Mouse (Mus musculus): ENCODE data around the gene Gm21860.
"Not testable (repeated sequence)": the region's sequence is repeated elsewhere in the genome, so short reads cannot be mapped to it uniquely, and the experiment has no call there.

The Gm21860 gene

DNA sequence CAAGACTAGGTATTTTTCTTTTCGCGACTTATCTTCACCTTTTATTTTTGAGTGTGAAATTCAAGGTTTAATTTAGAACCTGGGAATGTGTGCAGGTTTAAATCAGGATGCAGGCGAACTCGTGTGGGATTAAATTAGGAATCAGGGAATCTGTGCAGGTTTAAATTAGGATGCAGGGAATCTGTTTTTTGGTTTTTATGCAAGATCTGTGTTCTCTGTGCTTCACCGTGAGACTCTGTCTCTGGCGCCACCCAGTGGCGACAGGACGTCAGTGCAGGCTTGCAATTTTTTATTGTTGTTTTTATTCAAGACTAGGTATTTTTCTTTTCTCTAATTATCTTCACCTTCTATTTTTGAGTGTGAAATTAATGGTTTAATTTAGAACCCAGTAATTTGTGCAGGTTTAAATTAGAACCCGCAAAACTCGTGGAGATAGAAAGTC, 22.5 kb downstream of the Gm21860 start:
- peak in 1 of 2 experiments; percentile 16 for DNase-seq (ENCODE audit: low spot score in 2 of 2)

DNA sequence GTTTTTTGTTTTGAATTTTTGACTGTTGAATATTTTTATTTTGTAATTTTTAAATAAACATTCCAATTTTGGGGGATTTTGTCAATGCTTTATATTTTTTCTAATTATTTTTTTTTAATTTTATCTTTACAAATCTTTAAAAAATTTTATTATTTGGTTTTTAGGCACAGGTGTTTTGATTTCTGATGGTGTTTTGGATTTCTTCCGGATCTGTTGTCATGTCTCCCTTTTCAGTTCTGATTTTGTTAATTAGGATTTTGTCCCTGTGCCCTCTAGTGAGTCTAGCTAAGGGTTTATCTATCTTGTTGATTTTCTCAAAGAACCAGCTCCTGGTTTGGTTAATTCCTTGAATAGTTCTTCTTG, 23.0 kb downstream of the Gm21860 start:
- DNase-seq (ENCODE audit: low spot score in 2 of 2) = not testable (repeated sequence)

DNA sequence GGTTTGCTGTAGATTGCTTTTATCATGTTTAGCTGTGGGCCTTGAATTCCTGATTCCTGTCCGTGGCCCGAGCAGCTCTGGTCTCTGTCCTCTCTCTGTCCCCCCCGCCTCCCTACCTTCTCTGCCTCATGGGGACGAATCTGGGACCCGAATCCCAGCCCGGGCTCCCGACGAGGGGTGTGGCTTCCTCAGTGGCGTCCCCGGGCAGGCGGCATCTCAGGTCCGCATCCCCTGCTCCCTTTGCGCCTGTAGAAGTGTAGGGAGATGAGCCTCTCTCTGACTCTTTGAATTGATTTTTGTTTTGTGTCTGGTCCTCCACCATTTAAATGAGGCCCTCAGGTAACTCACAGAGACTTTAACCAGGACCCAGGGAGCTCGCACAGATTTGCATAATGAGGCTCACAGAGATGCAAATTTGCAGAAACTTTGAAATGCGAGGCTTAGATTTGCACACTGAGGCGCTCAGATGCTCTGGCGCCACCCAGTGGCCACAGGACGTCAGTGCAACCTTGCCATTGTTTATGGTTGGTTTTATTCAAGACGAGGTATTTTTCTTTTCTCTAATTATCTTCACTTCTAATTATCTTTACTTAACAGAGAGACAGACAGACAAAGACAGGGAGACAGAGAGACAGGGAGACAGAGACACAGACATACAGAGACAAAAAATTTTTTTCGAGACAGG, 23.6 kb downstream of the Gm21860 start:
- peak; percentile 14 to 36 for DNase-seq (ENCODE audit: low spot score in 2 of 2)

DNA sequence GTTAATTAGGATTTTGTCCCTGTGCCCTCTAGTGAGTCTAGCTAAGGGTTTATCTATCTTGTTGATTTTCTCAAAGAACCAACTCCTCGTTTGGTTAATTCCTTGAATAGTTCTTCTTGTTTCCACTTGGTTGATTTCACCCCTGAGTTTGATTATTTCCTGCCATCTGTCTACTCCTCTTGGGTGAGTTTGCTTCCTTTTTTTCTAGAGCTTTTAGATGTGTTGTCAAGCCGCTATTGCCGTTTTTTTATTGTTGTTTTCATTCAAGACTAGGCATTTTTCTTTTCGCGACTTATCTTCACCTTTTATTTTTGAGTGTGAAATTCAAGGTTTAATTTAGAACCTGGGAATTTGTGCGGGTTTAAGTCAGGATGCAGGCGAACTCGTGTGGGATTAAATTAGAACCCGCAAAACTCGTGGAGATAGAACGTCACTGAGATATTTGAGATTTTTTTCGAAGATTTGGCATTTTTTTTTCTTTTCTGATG, 24.8 kb downstream of the Gm21860 start:
- not testable (repeated sequence) for DNase-seq (ENCODE audit: low spot score in 2 of 2)

DNA sequence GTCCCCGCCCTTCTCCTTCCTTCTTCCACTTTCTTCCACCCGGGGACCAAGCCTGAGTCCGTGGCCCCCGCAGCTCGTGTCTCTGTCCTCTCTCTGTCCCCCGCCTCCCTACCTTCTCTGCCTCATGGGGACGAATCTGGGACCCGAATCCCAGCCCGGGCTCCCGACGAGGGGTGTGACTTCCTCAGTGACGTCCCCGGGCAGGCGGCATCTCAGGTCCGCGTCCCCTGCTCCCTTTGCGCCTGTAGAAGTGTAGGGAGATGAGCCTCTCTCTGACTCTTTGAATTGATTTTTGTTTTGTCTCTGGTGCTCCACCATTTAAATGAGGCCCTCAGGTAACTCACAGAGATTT, 25.7 kb downstream of the Gm21860 start:
- peak; percentile 2 to 36 for DNase-seq (ENCODE audit: low spot score in 2 of 2)

DNA sequence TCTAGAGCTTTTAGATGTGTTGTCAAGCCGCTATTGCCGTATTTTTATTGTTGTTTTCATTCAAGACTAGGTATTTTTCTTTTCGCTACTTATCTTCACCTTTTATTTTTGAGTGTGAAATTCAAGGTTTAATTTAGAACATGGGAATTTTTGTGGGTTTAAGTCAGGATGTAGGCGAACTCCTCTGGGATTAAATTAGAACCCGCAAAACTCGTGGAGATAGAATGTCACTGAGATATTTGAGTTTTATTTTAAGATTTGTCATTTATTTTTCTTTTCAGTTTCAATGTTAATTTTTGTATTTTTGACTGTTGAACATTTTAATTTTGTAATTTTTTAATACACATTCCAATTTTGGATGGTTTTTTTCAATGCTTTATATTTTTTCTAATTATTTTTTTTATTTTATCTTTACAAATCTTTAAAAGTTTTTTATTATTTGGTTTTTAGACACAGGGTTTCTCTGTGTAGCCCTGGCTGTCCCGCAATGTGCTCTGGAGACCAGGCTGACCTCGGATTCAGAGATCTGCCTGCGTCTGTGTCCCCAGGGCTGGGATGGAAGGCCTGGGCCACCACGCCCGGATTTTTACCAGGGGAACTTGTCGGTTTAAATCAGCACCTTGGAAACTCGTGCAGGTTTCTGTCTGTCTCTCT, 26.2 kb downstream of the Gm21860 start:
- DNase-seq (ENCODE audit: low spot score in 2 of 2) = peak; percentile 3 to 25

DNA sequence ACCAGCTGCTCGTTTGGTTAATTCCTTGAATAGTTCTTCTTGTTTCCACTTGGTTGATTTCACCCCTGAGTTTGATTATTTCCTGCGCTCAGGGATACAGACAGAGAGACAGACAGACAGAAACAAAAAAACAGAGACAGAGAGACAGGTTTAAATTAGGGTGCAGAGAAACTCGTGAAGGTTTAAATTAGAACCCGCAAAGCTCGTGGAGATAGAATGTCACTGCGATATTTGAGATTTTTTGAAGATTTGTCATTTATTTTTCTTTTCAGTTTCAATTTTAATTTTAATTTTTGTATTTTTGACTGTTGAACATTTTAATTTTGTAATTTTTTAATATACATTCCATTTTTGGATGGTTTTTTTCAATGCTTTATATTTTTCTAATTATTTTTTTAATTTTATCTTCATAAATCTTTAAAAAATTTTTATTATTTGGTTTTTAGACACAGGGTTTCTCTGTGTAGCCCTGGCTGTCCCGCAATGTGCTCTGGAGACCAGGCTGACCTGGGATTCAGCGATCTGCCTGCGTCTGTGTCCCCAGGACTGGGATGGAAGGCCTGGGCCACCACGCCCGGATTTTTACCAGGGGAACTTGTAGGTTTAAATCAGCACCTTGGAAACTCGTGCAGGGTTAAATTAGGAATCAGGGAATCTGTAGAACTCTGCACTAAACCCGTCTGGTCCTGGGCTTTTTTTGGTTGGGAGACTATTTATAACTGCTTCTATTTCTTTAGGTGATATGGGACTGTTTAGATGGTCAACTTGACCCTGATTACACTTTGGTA, 27.3 kb downstream of the Gm21860 start:
- DNase-seq (ENCODE audit: low spot score in 2 of 2) = peak in 1 of 2 experiments; percentile 18

DNA sequence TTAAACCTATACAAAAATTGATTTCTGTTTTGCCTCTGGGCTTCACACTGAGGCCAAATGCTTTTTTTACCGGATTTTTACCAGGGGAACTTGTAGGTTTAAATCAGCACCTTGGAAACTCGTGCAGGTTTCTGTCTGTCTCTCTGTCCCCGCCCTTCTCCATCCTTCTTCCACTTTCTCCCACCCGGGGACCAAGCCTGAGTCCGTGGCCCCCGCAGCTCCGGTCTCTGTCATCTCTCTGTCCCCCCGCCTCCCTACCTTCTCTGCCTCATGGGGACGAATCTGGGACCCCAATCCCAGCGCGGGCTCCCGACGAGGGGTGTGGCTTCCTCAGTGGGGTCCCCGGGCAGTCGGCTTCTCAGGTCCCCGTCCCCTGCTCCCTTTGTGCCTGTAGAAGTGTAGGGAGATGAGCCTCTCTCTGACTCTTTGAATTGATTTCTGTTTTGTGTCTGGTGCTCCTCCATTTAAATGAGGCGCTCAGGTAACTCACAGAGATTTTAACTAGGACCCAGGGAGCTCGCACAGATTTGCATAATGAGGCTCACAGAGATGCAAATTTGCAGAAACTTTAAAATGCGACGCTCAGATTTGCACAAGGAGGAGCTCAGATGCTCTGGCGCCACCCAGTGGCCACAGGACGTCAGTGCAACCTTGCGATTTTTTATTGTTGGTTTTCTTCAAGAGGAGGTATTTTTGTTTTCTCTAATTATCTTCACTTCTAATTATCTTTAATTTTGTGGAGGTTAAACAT, 28.7 kb downstream of the Gm21860 start:
- peak in 1 of 2 experiments; percentile 3 for DNase-seq (ENCODE audit: low spot score in 2 of 2)

DNA sequence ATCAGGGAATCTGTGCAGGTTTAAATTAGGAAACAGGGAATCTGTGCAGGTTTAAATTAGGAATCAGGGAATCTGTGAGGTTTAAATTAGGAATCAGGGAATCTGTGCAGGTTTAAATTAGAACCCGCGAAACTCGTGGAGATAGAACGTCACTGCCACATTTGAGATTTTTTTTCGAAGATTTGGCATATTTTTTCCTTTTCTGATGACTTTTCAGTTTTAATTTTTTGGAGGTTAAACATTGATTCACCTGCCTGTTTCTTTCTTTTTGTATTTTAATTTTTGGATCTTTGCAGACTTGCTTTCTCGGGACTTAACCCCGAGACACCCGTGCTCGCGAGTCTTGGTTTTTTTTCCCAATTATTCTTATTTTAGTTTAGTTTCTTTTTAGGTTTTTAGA, 29.5 kb downstream of the Gm21860 start:
- DNase-seq (ENCODE audit: low spot score in 2 of 2) = not testable (repeated sequence)

DNA sequence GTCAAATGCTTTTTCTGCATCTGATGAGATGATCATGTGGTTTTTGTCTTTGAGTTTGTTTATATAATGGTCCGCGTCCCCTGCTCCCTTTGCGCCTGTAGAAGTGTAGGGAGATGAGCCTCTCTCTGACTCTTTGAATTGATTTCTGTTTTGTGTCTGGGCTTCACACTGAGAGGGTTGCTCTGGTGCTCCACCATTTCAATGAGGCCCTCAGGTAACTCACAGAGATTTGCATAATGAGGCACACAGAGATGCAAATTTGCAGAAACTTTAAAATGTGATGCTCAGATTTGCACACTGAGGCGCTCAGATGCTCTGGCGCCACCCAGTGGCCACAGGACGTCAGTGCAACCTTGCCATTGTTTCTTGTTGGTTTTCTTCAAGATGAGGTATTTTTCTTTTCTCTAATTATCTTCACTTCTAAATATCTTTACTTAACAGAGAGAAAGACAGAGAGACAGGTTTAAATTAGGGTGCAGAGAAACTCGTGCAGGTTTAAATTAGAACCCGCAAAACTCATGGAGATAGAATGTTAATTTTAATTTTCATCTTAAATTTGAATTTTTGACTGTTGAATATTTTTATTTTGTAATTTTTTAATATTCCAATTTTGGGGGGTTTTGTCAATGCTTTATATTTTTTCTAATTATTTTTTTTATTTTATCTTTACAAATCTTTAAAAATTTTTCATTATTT, 30.5 kb downstream of the Gm21860 start:
- peak in 1 of 2 experiments; percentile 4 for DNase-seq (ENCODE audit: low spot score in 2 of 2)

DNA sequence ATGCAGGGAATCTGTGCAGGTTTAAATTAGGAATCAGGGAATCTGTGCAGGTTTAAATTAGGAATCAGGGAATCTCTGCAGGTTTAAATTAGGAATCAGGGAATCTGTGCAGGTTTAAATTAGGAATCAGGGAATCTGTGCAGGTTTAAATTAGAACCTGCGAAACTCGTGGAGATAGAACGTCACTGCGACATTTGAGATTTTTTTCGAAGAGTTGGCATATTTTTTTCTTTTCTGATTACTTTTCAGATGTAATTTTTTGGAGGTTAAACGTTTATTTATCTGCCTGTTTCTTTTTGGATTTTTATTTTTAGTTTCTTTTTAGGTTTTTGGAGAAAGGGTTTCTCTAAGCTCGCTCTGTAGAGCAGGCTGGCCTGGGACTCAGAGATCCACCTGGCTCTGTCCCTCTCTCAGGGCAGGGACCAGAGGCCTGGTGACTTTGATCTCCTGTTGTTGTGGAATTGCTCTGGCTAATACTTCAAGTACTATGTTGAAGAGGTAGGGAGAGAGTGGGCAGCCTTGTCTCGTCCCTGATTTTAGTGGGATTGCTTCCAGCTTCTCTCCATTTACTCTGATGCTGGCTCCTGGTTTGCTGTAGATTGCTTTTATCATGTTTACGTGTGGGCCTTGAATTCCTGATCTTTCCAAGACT, 31.2 kb downstream of the Gm21860 start:
- DNase-seq (ENCODE audit: low spot score in 2 of 2) = peak; percentile 5 to 23

DNA sequence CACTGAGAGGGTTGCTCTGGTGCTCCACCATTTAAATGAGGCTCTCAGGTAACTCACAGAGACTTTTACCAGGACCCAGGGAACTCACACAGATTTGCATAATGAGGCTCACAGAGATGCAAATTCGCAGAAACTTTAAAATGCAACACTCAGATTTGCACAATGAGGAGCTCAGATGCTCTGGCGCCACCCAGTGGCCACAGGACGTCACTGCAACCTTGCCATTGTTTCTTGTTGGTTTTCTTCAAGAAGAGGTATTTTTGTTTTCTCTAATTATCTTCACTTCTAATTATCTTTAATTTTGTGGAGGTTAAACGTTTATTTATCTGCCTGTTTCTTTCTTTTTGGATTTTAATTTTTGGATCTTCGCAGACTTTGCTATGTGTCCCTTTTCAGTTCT, 34.1 kb downstream of the Gm21860 start:
- DNase-seq (ENCODE audit: low spot score in 2 of 2) = not testable (repeated sequence)

DNA sequence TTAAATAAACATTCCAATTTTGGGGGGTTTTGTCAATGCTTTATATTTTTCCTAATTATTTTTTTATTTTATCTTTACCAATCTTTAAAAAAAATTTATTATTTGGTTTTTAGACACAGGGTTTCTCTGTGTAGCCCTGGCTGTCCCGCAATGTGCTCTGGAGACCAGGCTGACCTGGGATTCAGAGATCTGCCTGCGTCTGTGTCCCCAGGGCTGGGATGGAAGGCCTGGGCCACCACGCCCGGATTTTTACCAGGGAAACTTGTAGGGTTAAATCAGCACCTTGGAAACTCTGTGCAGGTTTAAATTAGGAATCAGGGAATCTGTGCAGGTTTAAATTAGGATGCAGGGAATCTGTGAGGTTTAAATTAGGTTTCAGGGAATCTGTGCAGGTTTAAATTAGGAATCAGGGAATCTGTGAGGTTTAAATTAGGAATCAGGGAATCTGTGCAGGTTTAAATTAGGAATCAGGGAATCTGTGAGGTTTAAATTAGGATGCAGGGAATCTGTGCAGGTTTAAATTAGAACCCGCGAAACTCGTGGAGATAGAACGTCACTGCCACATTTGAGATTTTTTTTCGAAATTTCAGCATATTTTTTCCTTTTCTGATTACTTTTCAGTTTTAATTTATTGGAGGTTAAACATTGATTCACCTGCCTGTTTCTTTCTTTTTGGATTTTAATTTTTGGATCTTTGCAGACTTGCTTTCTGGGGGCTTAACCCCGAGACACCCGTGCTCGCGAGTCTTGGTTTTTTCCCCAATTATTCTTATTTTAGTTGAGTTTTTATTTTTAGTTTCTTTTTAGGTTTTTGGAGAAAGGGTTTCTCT, 35.0 kb downstream of the Gm21860 start:
- not testable (repeated sequence) for DNase-seq (ENCODE audit: low spot score in 2 of 2)

DNA sequence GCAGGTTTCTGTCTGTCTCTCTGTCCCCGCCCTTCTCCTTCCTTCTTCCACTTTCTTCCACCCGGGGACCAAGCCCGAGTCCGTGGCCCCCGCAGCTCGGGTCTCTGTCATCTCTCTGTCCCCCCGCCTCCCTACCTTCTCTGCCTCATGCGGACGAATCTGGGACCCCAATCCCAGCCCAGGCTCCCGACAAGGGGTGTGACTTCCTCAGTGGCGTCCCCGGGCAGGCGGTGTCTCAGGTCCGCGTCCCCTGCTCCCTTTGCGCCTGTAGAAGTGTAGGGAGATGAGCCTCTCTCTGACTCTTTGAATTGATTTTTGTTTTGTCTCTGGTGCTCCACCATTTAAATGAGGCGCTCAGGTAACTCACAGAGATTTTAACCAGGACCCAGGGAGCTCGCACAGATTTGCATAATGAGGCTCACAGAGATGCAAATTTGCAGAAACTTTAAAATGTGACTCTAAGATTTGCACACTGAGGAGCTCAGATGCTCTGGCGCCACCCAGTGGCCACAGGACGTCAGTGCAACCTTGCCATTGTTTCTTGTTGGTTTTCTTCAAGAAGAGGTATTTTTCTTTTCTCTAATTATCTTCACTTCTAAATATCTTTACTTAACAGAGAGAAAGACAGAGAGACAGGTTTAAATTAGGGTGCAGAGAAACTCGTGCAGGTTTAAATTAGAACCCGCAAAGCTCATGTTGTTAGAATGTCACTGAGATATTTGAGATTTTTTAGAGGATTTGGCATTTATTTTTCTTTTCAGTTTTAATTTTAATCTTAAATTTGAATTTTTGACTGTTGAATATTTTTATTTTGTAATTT, 35.8 kb downstream of the Gm21860 start:
- DNase-seq (ENCODE audit: low spot score in 2 of 2) = peak; percentile 20 to 56

DNA sequence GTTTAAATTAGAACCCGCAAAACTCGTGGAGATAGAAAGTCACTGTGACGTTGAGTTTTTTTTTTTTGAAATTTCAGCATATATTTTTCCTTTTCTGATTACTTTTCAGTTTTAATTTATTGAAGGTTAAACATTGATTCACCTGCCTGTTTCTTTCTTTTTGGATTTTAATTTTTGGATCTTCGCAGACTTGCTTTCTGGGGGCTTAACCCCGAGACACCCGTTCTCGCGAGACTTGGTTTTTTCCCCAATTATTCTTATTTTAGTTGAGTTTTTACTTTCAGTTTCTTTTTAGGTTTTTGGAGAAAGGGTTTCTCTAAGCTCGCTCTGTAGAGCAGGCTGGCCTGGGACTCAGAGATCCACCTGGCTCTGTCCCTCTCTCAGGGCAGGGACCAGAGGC, 36.6 kb downstream of the Gm21860 start:
- DNase-seq (ENCODE audit: low spot score in 2 of 2) = not testable (repeated sequence)

DNA sequence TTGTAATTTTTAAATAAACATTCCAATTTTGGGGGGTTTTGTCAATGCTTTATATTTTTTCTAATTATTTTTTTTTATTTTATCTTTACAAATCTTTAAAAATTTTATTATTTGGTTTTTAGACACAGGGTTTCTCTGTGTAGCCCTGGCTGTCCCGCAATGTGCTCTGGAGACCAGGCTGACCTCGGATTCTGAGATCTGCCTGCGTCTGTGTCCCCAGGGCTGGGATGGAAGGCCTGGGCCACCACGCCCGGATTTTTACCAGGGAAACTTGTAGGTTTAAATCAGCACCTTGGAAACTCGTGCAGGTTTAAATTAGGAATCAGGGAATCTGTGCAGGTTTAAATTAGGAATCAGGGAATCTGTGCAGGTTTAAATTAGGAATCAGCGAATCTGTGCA, 37.1 kb downstream of the Gm21860 start:
- peak in 1 of 2 experiments; percentile 5 for DNase-seq (ENCODE audit: low spot score in 2 of 2)

Measured in thymus, postnatal 10 days (tissue).